Mouse (Mus musculus) CD4-positive helper T cell, adult 2 months (primary cell): Measurements from ENCODE around the gene Park7.

Experiments used
- DNase-seq: peaks from one replicate; pipeline ENCODE4 v3.0.0-alpha.2; 2012; ENCODE audit warnings: low read depth, missing footprints, low spot score

Gene Park7

GRCm38 (mm10) chr4:150914290-150914733 lies at the start of gene Park7, which contains the start of gene Tnfrsf9:
Gene Park7, minus strand, starts transcription at chr4:150914437.
Gene Tnfrsf9, plus strand, starts transcription at chr4:150914562.
- DNase-seq = peak; percentile 98

- DNase-seq = no peak
These were observed 49.5 kb upstream of the Park7 start for GRCm38 (mm10) chr4:150963711-150964110.

- no peak for DNase-seq
These were observed 48.0 kb upstream of the Park7 start for GRCm38 (mm10) chr4:150962231-150962630.

GRCm38 (mm10) chr4:150958536-150958935 lies 44.3 kb upstream of the Park7 start:
- no peak for DNase-seq

GRCm38 (mm10) chr4:150957106-150957458 lies 42.8 kb upstream of the Park7 start:
- DNase-seq = no peak

GRCm38 (mm10) chr4:150956369-150957105 lies 42.3 kb upstream of the Park7 start:
- DNase-seq = no peak

GRCm38 (mm10) chr4:150950972-150951371 lies 36.7 kb upstream of the Park7 start:
- peak; percentile 51 for DNase-seq

GRCm38 (mm10) chr4:150944707-150945106 lies 30.5 kb upstream of the Park7 start:
- no peak for DNase-seq

GRCm38 (mm10) chr4:150939991-150940651 lies 25.9 kb upstream of the Park7 start:
- peak; percentile 79 for DNase-seq

GRCm38 (mm10) chr4:150938063-150938452 lies 23.8 kb upstream of the Park7 start:
- peak; percentile 68 for DNase-seq

GRCm38 (mm10) chr4:150937293-150938062 lies 23.2 kb upstream of the Park7 start:
- DNase-seq = peak; percentile 53

- DNase-seq = no peak
These were observed 19.3 kb upstream of the Park7 start for GRCm38 (mm10) chr4:150933503-150933902.

- DNase-seq = peak; percentile 78
These were observed 13.6 kb upstream of the Park7 start for GRCm38 (mm10) chr4:150927789-150928188.

- peak; percentile 71 for DNase-seq
These were observed 12.9 kb upstream of the Park7 start for GRCm38 (mm10) chr4:150926924-150927705.

- peak; percentile 62 for DNase-seq
These were observed 11.7 kb upstream of the Park7 start for GRCm38 (mm10) chr4:150925923-150926322.

GRCm38 (mm10) chr4:150924936-150925335 lies 10.7 kb upstream of the Park7 start:
- peak; percentile 82 for DNase-seq

- peak; percentile 89 for DNase-seq
These were observed 10.1 kb upstream of the Park7 start for GRCm38 (mm10) chr4:150924308-150924707.

- peak; percentile 74 for DNase-seq
These were observed 7.0 kb upstream of the Park7 start for GRCm38 (mm10) chr4:150921206-150921605.

- DNase-seq = peak; percentile 73
These were observed 3.2 kb upstream of the Park7 start for GRCm38 (mm10) chr4:150917336-150918027.

- peak; percentile 88 for DNase-seq
These were observed 1.1 kb upstream of the Park7 start for GRCm38 (mm10) chr4:150915181-150915906.
